Mouse (Mus musculus): ENCODE measurements around the gene Cltb.

The Cltb gene

DNA sequence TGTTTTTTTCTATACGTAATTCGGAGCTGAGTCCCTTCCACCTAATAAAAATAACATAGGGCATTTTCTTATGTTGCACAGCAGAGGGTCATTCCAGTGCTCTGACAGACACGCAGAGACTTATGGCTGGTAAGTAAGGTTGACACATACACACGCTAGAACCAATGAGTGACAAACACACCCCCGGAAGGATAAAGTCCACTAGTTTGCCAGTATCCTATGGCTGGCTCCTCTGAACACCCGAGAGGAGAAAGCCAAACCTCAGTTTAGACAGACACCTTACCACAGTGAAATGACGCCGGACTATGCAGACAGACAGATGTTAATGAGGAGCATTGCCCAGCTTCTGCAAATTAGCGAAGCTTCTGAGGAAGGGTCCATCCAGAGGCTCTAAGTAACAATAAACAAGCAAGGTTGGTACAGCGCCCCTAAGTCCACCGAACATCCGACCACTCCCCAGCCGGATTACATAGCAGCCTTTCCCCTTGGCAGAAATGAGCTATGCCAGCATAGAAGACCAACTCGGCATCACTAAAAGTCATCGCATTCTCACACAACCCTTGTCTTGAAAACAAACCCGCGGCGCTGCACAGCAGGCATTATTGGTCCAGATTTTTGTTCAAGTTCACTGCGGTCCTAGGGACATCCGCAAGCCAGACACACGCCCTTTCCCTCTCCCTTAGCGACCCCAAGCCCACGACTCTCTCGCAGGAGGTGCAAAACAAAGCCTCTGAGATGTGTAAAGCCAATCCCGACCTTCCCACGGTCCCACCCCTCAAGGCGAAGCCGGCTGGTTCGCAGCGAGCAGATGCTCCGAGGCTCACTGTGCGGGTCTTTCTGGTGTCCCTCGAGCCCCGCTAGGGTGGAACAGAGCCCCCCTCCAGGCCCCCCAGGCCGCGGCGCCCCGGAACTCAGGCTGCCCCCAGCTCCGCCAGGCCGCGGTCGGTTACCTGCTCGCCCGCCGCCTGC, 46.6 kb downstream of the Cltb start:
- no peak for DNase-seq (ENCODE audit: low spot score)

DNA sequence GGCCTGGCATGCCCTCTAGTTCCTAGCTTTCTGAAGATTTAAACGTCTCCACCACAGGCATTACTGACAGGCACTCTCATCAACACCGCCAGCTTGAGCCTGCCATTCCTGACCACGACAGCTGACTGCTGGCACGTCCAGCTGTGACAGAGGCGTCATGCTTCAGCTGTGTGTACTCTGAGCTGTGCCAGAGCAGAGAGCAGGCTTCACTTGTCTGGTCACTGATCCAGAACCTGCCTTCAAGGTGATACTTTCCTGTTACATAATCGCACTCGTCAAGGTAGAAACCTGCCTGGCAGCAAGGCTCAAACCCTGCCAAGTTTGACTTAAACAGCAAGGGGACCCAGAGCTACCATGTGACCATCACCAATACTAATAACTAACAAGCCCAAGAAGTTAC, 48.6 kb downstream of the Cltb start:
- no peak for DNase-seq (ENCODE audit: low spot score)

- DNase-seq (ENCODE audit: low spot score), result no peak
These were observed 50.5 kb downstream of the Cltb start for GRCm38 (mm10) chr13:54560608-54561007.

DNA sequence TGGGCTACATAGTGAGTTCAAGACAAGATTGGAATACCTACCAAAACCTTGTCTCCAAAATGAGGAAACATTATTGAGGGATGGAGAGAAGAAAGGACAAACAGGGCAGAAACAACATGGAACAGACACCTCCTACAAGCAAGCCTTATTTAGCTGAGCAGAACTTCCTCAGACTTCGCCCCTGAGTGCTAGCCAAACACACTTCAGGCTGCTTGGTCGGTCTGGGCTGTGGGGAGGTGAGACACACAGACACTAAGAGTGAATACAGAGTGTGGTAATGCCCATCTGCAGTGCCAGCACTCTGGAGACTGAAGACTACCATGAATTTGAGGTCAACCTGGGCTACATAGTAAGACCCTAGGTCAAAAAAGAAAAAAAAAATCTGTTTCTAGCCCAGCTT, 51.5 kb downstream of the Cltb start:
- no peak for DNase-seq (ENCODE audit: low spot score)

GRCm38 (mm10) chr13:54557652-54558051, 53.5 kb downstream of the Cltb start:
- DNase-seq (ENCODE audit: low spot score), result no peak

- DNase-seq (ENCODE audit: low spot score), result no peak
These were observed 54.3 kb downstream of the Cltb start for GRCm38 (mm10) chr13:54556796-54557195.

- DNase-seq (ENCODE audit: low spot score), result no peak
These were observed 55.0 kb downstream of the Cltb start for GRCm38 (mm10) chr13:54556176-54556575.

DNA sequence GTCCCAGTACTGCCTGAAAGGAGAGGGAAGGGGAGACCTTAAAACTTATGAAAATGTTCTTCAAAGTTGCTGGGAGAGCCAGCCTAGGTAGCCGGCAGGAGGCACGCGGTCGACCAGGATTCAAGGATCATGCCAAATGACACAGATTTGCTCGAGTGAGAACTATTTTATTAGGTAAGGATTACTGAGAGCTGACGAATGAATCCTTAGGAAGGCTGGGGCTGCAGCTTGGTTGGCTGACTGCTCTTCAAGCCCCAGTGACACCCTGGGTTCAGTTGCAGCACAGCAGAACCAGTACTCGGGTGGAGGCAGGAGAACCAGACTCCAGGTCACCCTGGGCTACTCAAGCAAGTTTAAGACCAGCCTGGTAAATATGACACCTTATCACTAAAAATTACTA, 63.1 kb downstream of the Cltb start:
- DNase-seq (ENCODE audit: low spot score), result no peak

Data from c-Kit-positive CD71-positive TER-119-positive erythroid progenitor cells, embryonic 14.5 days (primary cell).